Comparison of ENCODE assay signal across 16 mouse cellular contexts in the genomic region with DNA sequence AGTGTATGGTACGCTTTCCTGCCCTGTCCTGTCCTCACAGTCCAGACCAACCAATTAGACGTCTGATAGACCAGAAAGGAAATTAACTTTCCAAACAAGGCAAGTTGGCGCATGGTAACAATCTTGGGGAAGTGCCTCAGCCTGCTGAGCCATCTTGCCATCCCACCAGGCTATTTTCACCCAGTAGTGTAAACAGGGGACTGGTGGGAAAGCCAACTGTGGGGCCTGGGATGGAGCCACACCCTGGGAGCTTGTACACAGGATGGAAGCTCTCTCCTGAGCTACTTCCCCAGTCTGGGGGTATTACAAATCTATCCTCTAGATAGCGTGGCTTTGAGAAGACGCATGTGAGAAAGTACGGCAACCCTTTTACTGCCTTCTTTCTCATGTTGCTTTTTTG.
"Had no signal": no experiment of that assay in that cellular context is flagged by ENCODE, and none has a peak within 500 bp of the region (broad histone marks: within the 10 kb centered on the region; RNA-seq: fewer than 3 reads in every experiment).

No protein-coding gene starts in this region.

- H3K27me3 ChIP-seq: intestine, embryonic 15.5 days; kidney, embryonic 15.5 days; limb, embryonic 13.5 days; liver, embryonic 13.5 days; lung, embryonic 15.5 days had no signal

- H3K4me3 ChIP-seq: intestine, embryonic 15.5 days; kidney, embryonic 15.5 days; left cerebral cortex, adult 2 months; limb, embryonic 13.5 days; liver, embryonic 13.5 days; lung, embryonic 15.5 days had no signal

- H3K4me1 ChIP-seq: intestine, embryonic 15.5 days; kidney, embryonic 15.5 days; limb, embryonic 13.5 days; liver, embryonic 13.5 days had no signal

- H3K36me3 ChIP-seq: liver, embryonic 13.5 days had no signal

- H3K4me2 ChIP-seq: intestine, embryonic 15.5 days; kidney, embryonic 15.5 days; limb, embryonic 13.5 days; liver, embryonic 13.5 days; lung, embryonic 15.5 days; midbrain, embryonic 11.5 days had no signal

- H3K27ac ChIP-seq: intestine, embryonic 15.5 days; kidney, embryonic 15.5 days; left cerebral cortex, adult 2 months; limb, embryonic 13.5 days; liver, embryonic 13.5 days; lung, embryonic 15.5 days had no signal

- DNase-seq: kidney, adult 11 months; kidney, adult 8-10 months; kidney, postnatal 10 days; kidney, postnatal 36 days; layer of hippocampus, postnatal 36 days; left cerebral cortex, postnatal 4 days; liver; liver, embryonic 13.5 days; midbrain, embryonic 14.5 days; thymus, postnatal 25 days had no signal

- ATAC-seq: intestine, embryonic 15.5 days had no signal

- H3K9me3 ChIP-seq: intestine, embryonic 15.5 days; kidney, embryonic 15.5 days; limb, embryonic 13.5 days; liver, embryonic 13.5 days; lung, embryonic 15.5 days had no signal

- H3K9ac ChIP-seq: intestine, embryonic 15.5 days; kidney, embryonic 15.5 days; limb, embryonic 13.5 days; liver, embryonic 13.5 days; lung, embryonic 15.5 days had no signal
